Mouse (Mus musculus) left cerebral cortex, adult 9 months (tissue): Measurements from ENCODE around the gene Fetub.

Source experiments
- DNase-seq, 2 experiments: peaks; one replicate each; pipeline ENCODE4 v3.0.0; 2022; ENCODE audit warnings: low spot score in 2 of 2

Gene Fetub

GRCm38 (mm10) chr16:22963293-22963692 is 45.2 kb downstream of the Fetub start:
- DNase-seq: no peak

DNA sequence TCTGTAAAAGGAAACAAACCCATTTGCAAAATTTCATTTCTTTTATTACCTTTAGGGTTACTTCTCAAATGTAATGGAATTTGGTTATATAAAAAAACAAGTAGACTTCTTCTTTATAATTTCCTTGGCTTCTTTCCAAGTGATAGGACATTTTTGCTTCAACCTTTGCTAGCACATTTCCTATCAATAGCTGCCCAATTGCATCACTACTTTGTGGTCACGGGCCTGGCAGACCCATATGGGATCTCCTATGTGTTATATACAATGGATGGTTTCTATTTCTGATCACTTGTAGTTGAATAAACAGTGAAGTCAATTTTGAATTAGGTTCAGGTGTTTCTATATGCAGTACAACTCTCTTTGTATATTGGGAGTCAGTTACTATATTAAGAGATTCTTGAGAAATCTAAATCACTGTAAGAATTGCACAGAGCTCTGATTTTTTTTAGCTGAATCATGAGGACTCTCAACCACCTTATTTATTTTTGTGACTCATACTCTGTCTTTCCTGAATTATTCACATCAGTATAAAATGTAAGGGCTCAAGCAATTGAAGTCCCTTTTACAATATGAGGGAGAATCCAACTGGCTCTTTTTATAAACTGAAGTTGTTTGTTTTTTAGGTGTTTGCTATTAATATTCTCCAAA is 49.4 kb downstream of the Fetub start:
- no peak for DNase-seq
